Mouse (Mus musculus) heart, postnatal 36 days (tissue): Measurements from ENCODE around the gene Tas2r103. TPM values are rescaled to one million over a fixed set of nuclear protein-coding genes. Genes with fewer than 3 reads are reported as not detected.

Experiments used
- DNase-seq, 2 experiments: peaks; one replicate each; pipeline ENCODE4 v3.0.0; 2021 to 2022
- intact Hi-C: fragments of 180-260 bp; cut with DNase I; formaldehyde crosslinking; loops from one replicate; pipeline ENCODE4 v1.15.1; 2025
- total RNA-seq, 2 experiments: library from RNA; stranded (reverse); gene quantifications; 2 replicates each; pipeline ENCODE4 v1.2.3; 2021

The Tas2r103 gene
- not detected for total RNA-seq

DNA sequence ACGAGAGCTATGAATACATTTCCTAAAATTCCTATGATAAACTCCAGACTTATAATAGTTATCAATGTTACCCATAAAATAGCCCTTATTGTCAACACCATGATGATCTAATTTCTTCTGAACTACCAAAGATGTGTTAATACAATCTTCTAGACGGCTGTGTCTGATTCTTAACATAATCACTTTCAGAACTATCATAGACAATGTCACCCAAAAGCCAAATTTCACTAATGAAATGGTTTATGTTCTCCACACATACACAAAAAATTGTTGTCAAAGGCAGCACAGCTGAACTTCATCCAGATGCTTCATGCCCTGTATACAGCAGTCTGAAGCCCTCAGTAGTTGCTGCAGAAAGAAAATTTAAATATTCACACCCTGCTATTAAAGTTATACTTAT is at the start of gene Tas2r103:
Gene Tas2r103, minus strand, starts transcription at position 101 of the 400 bp plus-strand sequence.
- DNase-seq = no peak
- intact Hi-C loops = no loop called here

DNA sequence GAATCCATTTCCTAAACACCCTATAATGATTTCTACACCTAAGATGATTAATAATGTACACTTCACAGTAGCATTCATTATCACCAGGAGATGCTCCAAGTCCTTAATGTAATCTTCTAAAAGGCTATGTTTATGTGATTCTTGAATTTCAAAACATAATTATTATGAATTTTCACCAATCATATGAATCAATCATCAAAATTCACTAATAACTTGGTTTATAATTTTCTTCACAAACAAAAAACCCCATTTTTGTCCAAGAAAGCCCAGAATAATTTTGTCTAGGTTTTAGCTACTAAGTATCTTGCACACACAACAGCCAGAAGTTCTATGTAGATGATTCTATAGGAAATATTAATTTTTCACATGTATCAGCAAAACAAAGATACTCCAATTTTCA is 18.8 kb upstream of the Tas2r103 start, which contains the start of gene Tas2r140:
Gene Tas2r140, minus strand, starts transcription at position 101 of the 400 bp plus-strand sequence.
- DNase-seq = no peak
- intact Hi-C loops = no loop called here

Other genes starting within 250 kb of the Tas2r103 start
- gene Tas2r117, start 234.3 kb downstream of the Tas2r103 start, total RNA-seq = not detected
- not detected for gene Tas2r123, start 190.0 kb downstream of the Tas2r103 start, total RNA-seq
- gene Tas2r116, start 181.7 kb downstream of the Tas2r103 start, total RNA-seq = not detected
- gene Tas2r110, start 169.1 kb downstream of the Tas2r103 start, total RNA-seq = not detected
- not detected for gene Tas2r113, start 144.1 kb downstream of the Tas2r103 start, total RNA-seq
- gene Tas2r125, start 127.5 kb downstream of the Tas2r103 start, total RNA-seq = not detected
- gene Tas2r129, start 86.0 kb downstream of the Tas2r103 start, total RNA-seq = not detected
- gene Tas2r131, start 79.2 kb downstream of the Tas2r103 start, total RNA-seq = not detected
- gene Tas2r109, start 56.1 kb downstream of the Tas2r103 start, total RNA-seq = not detected
- gene Tas2r140, start 18.7 kb upstream of the Tas2r103 start, total RNA-seq = not detected
- 10 to 100 TPM; 69.3 to 70.3 TPM for gene Smim10l1, start 67.8 kb upstream of the Tas2r103 start, total RNA-seq